Mouse (Mus musculus) hindbrain, postnatal 0 days (tissue): ENCODE results near the gene Bcl9. TPM values are rescaled to one million over a fixed set of nuclear protein-coding genes. Genes with fewer than 3 reads are reported as not detected.

Experiments
- ATAC-seq: fragments of 200-750 bp; cut with Nextera tagmentation; 2 replicates; pipeline ENCODE4 v1.8.0; 2017; ENCODE audit warnings: mild to moderate bottlenecking, moderate TSS enrichment, moderate library complexity
- DNase-seq: peaks from one replicate; pipeline ENCODE4 v3.0.0-alpha.2; 2015; ENCODE audit warnings: low spot score
- H3K27ac ChIP-seq: fragments of 300-500 bp; sonication (generic); 2 replicates; pipeline ENCODE4 v1.5.1; 2014; ENCODE audit warnings: mild to moderate bottlenecking
- H3K27me3 ChIP-seq: fragments of 300-500 bp; sonication (generic); 2 replicates; pipeline ENCODE4 v1.6.1; 2014; ENCODE audit warnings: low read length, mixed read lengths; ENCODE audit not compliant: insufficient read depth
- H3K36me3 ChIP-seq: fragments of 300-500 bp; sonication (generic); 2 replicates; pipeline ENCODE4 v1.6.1; 2014; ENCODE audit warnings: low read length, mixed read lengths; ENCODE audit not compliant: insufficient read depth
- H3K4me1 ChIP-seq: fragments of 300-500 bp; sonication (generic); 2 replicates; pipeline ENCODE4 v1.6.1; 2014; ENCODE audit warnings: antibody characterized with exemption, low read length, mixed read lengths; ENCODE audit not compliant: insufficient read depth
- H3K4me2 ChIP-seq: fragments of 300-500 bp; sonication (generic); 2 replicates; pipeline ENCODE4 v1.6.1; 2014; ENCODE audit warnings: low read depth, mild to moderate bottlenecking, low read length, moderate library complexity, mixed read lengths
- H3K4me3 ChIP-seq: fragments of 300-500 bp; sonication (generic); 2 replicates; pipeline ENCODE4 v1.5.1; 2014; ENCODE audit warnings: low read length
- H3K9ac ChIP-seq: fragments of 300-500 bp; sonication (generic); replicated peaks from 2 replicates; pipeline ENCODE4 v1.6.1; 2014; ENCODE audit warnings: mild to moderate bottlenecking, low read length, moderate library complexity, mixed read lengths
- H3K9me3 ChIP-seq: fragments of 300-500 bp; sonication (generic); 2 replicates; pipeline ENCODE4 v1.6.1; 2016; ENCODE audit warnings: low read length, mixed read lengths
- CTCF ChIP-seq: IDR thresholded peaks from 2 replicates; pipeline ENCODE4 v1.5.1; 2016; ENCODE audit warnings: antibody characterized with exemption, control low read depth, low read depth
- WGBS: fragments of 180-500 bp; shearing (Covaris S2); extraction: QIAGEN DNeasy Blood & Tissue Kit; methylation state at CpG from one replicate; pipeline ENCODE4 v1.1.7; 2014; 5-methylcytosine and 5-hydroxymethylcytosine counted together
- polyA plus RNA-seq: library from polyadenylated mRNA; unstranded; fragments of >200 nt; fragmentation: Nextera tagmentation; extraction: Ambion mirVana; gene quantifications from 2 replicates; pipeline ENCODE4 v1.2.1, GENCODE M21; 2015
- total RNA-seq: library from RNA; depleted of rRNA; stranded (reverse); fragments of >200 nt; gene quantifications from 2 replicates; pipeline ENCODE4 v1.2.3, GENCODE M21; 2014

The Bcl9 gene
- total and polyA plus RNA-seq, 2 experiments from 2014 or later, result 30.3 to 53.8 TPM

- Histone ChIP-seq H3K27me3 (no peaks in the 10 kb centered on the region), H3K4me1 (no peaks in the 10 kb centered on the region), H3K4me3 (no peak overlapping the region), H3K27ac (no peak overlapping the region), H3K9me3 (no peaks in the 10 kb centered on the region), H3K9ac (no peak overlapping the region), H3K36me3 (peaks cover 85% of the 10 kb centered on the region), H3K4me2 (no peak overlapping the region)
- ATAC-seq (no peak), DNase-seq (no peak)
- TF ChIP-seq CTCF, result no peak
- 85% methylated on average over 5 of the region's 5 CpGs for WGBS
These were observed 86.5 kb downstream of the Bcl9 start for GRCm38 (mm10) chr3:97211177-97211576.

GRCm38 (mm10) chr3:97209351-97209750 is 88.4 kb downstream of the Bcl9 start:
- Histone ChIP-seq H3K9me3 (no peaks in the 10 kb centered on the region), H3K27me3 (no peaks in the 10 kb centered on the region), H3K4me2 (no peak overlapping the region), H3K4me3 (no peak overlapping the region), H3K9ac (no peak overlapping the region), H3K4me1 (no peaks in the 10 kb centered on the region), H3K27ac (no peak overlapping the region), H3K36me3 (peaks cover 81% of the 10 kb centered on the region)
- ATAC-seq (0 out of 2 replicates have a peak, but pooled peaks have one; percentile 30), DNase-seq (peak; percentile 31)
- no peak for TF ChIP-seq CTCF
- 52% methylated on average over 9 of the region's 9 CpGs for WGBS

- Histone ChIP-seq H3K36me3 (peaks cover 55% of the 10 kb centered on the region), H3K9me3 (no peaks in the 10 kb centered on the region), H3K4me1 (no peaks in the 10 kb centered on the region), H3K4me2 (no peak overlapping the region), H3K27me3 (no peaks in the 10 kb centered on the region), H3K9ac (no peak overlapping the region), H3K27ac (no peak overlapping the region), H3K4me3 (no peak overlapping the region)
- DNase-seq (no peak), ATAC-seq (no peak)
- no peak for TF ChIP-seq CTCF
- 87% methylated on average over 3 of the region's 3 CpGs for WGBS
These were observed 91.2 kb downstream of the Bcl9 start for GRCm38 (mm10) chr3:97206521-97206920.

- Histone ChIP-seq H3K9ac (no peak overlapping the region), H3K4me3 (no peak overlapping the region), H3K36me3 (peaks cover 40% of the 10 kb centered on the region), H3K9me3 (no peaks in the 10 kb centered on the region), H3K27ac (no peak overlapping the region), H3K4me2 (no peak overlapping the region), H3K4me1 (no peaks in the 10 kb centered on the region), H3K27me3 (no peaks in the 10 kb centered on the region)
- no peak for DNase-seq
- WGBS, result 74% methylated on average over 14 of the region's 14 CpGs
- no peak for ATAC-seq
- TF ChIP-seq CTCF, result no peak
These were observed 93.8 kb downstream of the Bcl9 start for GRCm38 (mm10) chr3:97203880-97204279.

- TF ChIP-seq CTCF, result peak; percentile 86
- peak; percentile 72 for DNase-seq
- H3K9ac ChIP-seq, result no peak overlapping the region
- H3K4me1 ChIP-seq, result no peaks in the 10 kb centered on the region
- 44% methylated on average over 5 of the region's 5 CpGs for WGBS
- no peak overlapping the region for H3K4me3 ChIP-seq
- H3K27ac ChIP-seq, result no peak overlapping the region
- no peaks in the 10 kb centered on the region for H3K27me3 ChIP-seq
- H3K9me3 ChIP-seq, result no peaks in the 10 kb centered on the region
- peak; percentile 66; the same call in 1 of the 2 replicates for ATAC-seq
- no peak overlapping the region for H3K4me2 ChIP-seq
- peaks cover 21% of the 10 kb centered on the region for H3K36me3 ChIP-seq
These were observed 95.8 kb downstream of the Bcl9 start for GRCm38 (mm10) chr3:97201943-97202342.

GRCm38 (mm10) chr3:97199261-97199660 is 98.5 kb downstream of the Bcl9 start:
- Histone ChIP-seq H3K36me3 (no peaks in the 10 kb centered on the region), H3K27ac (no peak overlapping the region), H3K4me2 (no peak overlapping the region), H3K9ac (no peak overlapping the region), H3K27me3 (no peaks in the 10 kb centered on the region), H3K4me3 (no peak overlapping the region), H3K4me1 (no peaks in the 10 kb centered on the region), H3K9me3 (no peaks in the 10 kb centered on the region)
- DNase-seq (no peak), ATAC-seq (no peak)
- WGBS, result 33% methylated on average over 4 of the region's 4 CpGs
- no peak for TF ChIP-seq CTCF

GRCm38 (mm10) chr3:97196571-97196970 is 101.1 kb downstream of the Bcl9 start:
- WGBS, result 90% methylated on average over 8 of the region's 8 CpGs

More at GRCm38 (mm10) chr3:97196571-97196970, 101.1 kb downstream of the Bcl9 start:
- Histone ChIP-seq H3K4me3 (no peak overlapping the region), H3K36me3 (no peaks in the 10 kb centered on the region), H3K9me3 (no peaks in the 10 kb centered on the region), H3K27ac (no peak overlapping the region), H3K4me1 (no peaks in the 10 kb centered on the region), H3K27me3 (no peaks in the 10 kb centered on the region), H3K4me2 (no peak overlapping the region), H3K9ac (no peak overlapping the region)
- TF ChIP-seq CTCF, result no peak
- ATAC-seq (no peak), DNase-seq (no peak)
